Mouse (Mus musculus): ENCODE measurements around the gene Vps52. TPM values are rescaled to one million over a fixed set of nuclear protein-coding genes. Genes with fewer than 3 reads are reported as not detected.

The Vps52 gene
- polyA plus RNA-seq, 1 experiment: 58.0 TPM

GRCm38 (mm10) chr17:33940981-33941380 lies 14.6 kb upstream of the Vps52 start:
- Histone ChIP-seq H3K4me3 (ENCODE audit: extremely low read depth, insufficient read depth, insufficient read length) (peak overlapping the region; percentile 99), H3K27ac (ENCODE audit: insufficient read depth, low read length) (no peak overlapping the region), H3K4me1 (ENCODE audit: control insufficient read depth, insufficient read depth, insufficient read length) (peaks cover 14% of the 10 kb centered on the region; the same call in 1 of the 2 replicates), H3K36me3 (ENCODE audit: control insufficient read depth, insufficient read depth, low read length) (peaks cover 27% of the 10 kb centered on the region), H3K27me3 (ENCODE audit: control insufficient read depth, insufficient read depth, low read length) (no peaks in the 10 kb centered on the region)
- TF ChIP-seq CTCF (IDR thresholded peaks at IDR 0.05; ENCODE audit: extremely low read depth, insufficient read depth, insufficient read length, insufficient replicate concordance): no peak
- no peak for TF ChIP-seq POLR2A (IDR thresholded peaks at IDR 0.05; ENCODE audit: low read depth, low read length)
- no peak for DNase-seq (ENCODE audit: low read depth in 1 of 2, low spot score in 2 of 2)
- 2% methylated on average over 26 of the region's 26 CpGs for WGBS

GRCm38 (mm10) chr17:33941381-33941780 lies 14.2 kb upstream of the Vps52 start:
- Histone ChIP-seq H3K4me1 (ENCODE audit: control insufficient read depth, insufficient read depth, insufficient read length) (peaks cover 14% of the 10 kb centered on the region; the same call in 1 of the 2 replicates), H3K36me3 (ENCODE audit: control insufficient read depth, insufficient read depth, low read length) (peaks cover 26% of the 10 kb centered on the region), H3K27ac (ENCODE audit: insufficient read depth, low read length) (no peak overlapping the region), H3K4me3 (ENCODE audit: extremely low read depth, insufficient read depth, insufficient read length) (peak overlapping the region; percentile 99), H3K27me3 (ENCODE audit: control insufficient read depth, insufficient read depth, low read length) (no peaks in the 10 kb centered on the region)
- WGBS: 42% methylated on average over 19 of the region's 19 CpGs
- TF ChIP-seq POLR2A (IDR thresholded peaks at IDR 0.05; ENCODE audit: low read depth, low read length) (no peak), CTCF (IDR thresholded peaks at IDR 0.05; ENCODE audit: extremely low read depth, insufficient read depth, insufficient read length, insufficient replicate concordance) (no peak)
- DNase-seq (ENCODE audit: low read depth in 1 of 2, low spot score in 2 of 2): no peak

- WGBS: 95% methylated on average over 15 of the region's 15 CpGs
- H3K27me3 ChIP-seq (ENCODE audit: control insufficient read depth, insufficient read depth, low read length): no peaks in the 10 kb centered on the region
- peaks cover 19% of the 10 kb centered on the region for H3K36me3 ChIP-seq (ENCODE audit: control insufficient read depth, insufficient read depth, low read length)
- H3K4me3 ChIP-seq (ENCODE audit: extremely low read depth, insufficient read depth, insufficient read length): no peak overlapping the region
- no peak for TF ChIP-seq CTCF (IDR thresholded peaks at IDR 0.05; ENCODE audit: extremely low read depth, insufficient read depth, insufficient read length, insufficient replicate concordance)
- TF ChIP-seq POLR2A (IDR thresholded peaks at IDR 0.05; ENCODE audit: low read depth, low read length): no peak
- H3K27ac ChIP-seq (ENCODE audit: insufficient read depth, low read length): no peak overlapping the region
- no peak for DNase-seq (ENCODE audit: low read depth in 1 of 2, low spot score in 2 of 2)
- peaks cover 18% of the 10 kb centered on the region for H3K4me1 ChIP-seq (ENCODE audit: control insufficient read depth, insufficient read depth, insufficient read length)
These were observed 12.2 kb upstream of the Vps52 start for GRCm38 (mm10) chr17:33943454-33943853.

GRCm38 (mm10) chr17:33947430-33948089 lies 8.1 kb upstream of the Vps52 start:
- H3K36me3 ChIP-seq (ENCODE audit: control insufficient read depth, insufficient read depth, low read length): peaks cover 21% of the 10 kb centered on the region
- H3K4me1 ChIP-seq (ENCODE audit: control insufficient read depth, insufficient read depth, insufficient read length): peaks cover 17% of the 10 kb centered on the region
- H3K4me3 ChIP-seq (ENCODE audit: extremely low read depth, insufficient read depth, insufficient read length): no peak overlapping the region
- WGBS: 36% methylated on average over 10 of the region's 10 CpGs
- H3K27me3 ChIP-seq (ENCODE audit: control insufficient read depth, insufficient read depth, low read length): no peaks in the 10 kb centered on the region
- peak overlapping the region; percentile 78 for H3K27ac ChIP-seq (ENCODE audit: insufficient read depth, low read length)
- peak in 1 of 2 experiments; percentile 39 for DNase-seq (ENCODE audit: low read depth in 1 of 2, low spot score in 2 of 2)
- TF ChIP-seq POLR2A (IDR thresholded peaks at IDR 0.05; ENCODE audit: low read depth, low read length): no peak
- no peak for TF ChIP-seq CTCF (IDR thresholded peaks at IDR 0.05; ENCODE audit: extremely low read depth, insufficient read depth, insufficient read length, insufficient replicate concordance)

GRCm38 (mm10) chr17:33948090-33948904 lies 7.3 kb upstream of the Vps52 start:
- WGBS: 86% methylated on average over 22 of the region's 22 CpGs
- DNase-seq (ENCODE audit: low read depth in 1 of 2, low spot score in 2 of 2): no peak
- peaks cover 21% of the 10 kb centered on the region for H3K4me1 ChIP-seq (ENCODE audit: control insufficient read depth, insufficient read depth, insufficient read length)
- TF ChIP-seq POLR2A (IDR thresholded peaks at IDR 0.05; ENCODE audit: low read depth, low read length): no peak
- TF ChIP-seq CTCF (IDR thresholded peaks at IDR 0.05; ENCODE audit: extremely low read depth, insufficient read depth, insufficient read length, insufficient replicate concordance): no peak
- H3K27me3 ChIP-seq (ENCODE audit: control insufficient read depth, insufficient read depth, low read length): no peaks in the 10 kb centered on the region
- H3K27ac ChIP-seq (ENCODE audit: insufficient read depth, low read length): peak overlapping the region; percentile 78
- H3K36me3 ChIP-seq (ENCODE audit: control insufficient read depth, insufficient read depth, low read length): peaks cover 27% of the 10 kb centered on the region
- no peak overlapping the region for H3K4me3 ChIP-seq (ENCODE audit: extremely low read depth, insufficient read depth, insufficient read length)

GRCm38 (mm10) chr17:33948905-33949537 lies 6.6 kb upstream of the Vps52 start:
- Histone ChIP-seq H3K27ac (ENCODE audit: insufficient read depth, low read length) (peak overlapping the region; percentile 9; the same call in 1 of the 2 replicates), H3K4me1 (ENCODE audit: control insufficient read depth, insufficient read depth, insufficient read length) (peaks cover 21% of the 10 kb centered on the region), H3K27me3 (ENCODE audit: control insufficient read depth, insufficient read depth, low read length) (no peaks in the 10 kb centered on the region), H3K4me3 (ENCODE audit: extremely low read depth, insufficient read depth, insufficient read length) (no peak overlapping the region), H3K36me3 (ENCODE audit: control insufficient read depth, insufficient read depth, low read length) (peaks cover 26% of the 10 kb centered on the region)
- 92% methylated on average over 19 of the region's 19 CpGs for WGBS
- TF ChIP-seq POLR2A (IDR thresholded peaks at IDR 0.05; ENCODE audit: low read depth, low read length) (no peak), CTCF (IDR thresholded peaks at IDR 0.05; ENCODE audit: extremely low read depth, insufficient read depth, insufficient read length, insufficient replicate concordance) (no peak)
- DNase-seq (ENCODE audit: low read depth in 1 of 2, low spot score in 2 of 2): no peak

All from spleen, adult 2 months (tissue).